Mouse (Mus musculus): ENCODE measurements around the gene Coq9. TPM values are rescaled to one million over a fixed set of nuclear protein-coding genes. Genes with fewer than 3 reads are reported as not detected.

The Coq9 gene
- 100 to 1,000 TPM; 392 to 399 TPM for total RNA-seq (2021)
- long read RNA-seq, experiment 1, transcript Coq9-208 (2 exons, 368 nt): minor isoform, 15 of 502 reads
- long read RNA-seq, experiment 1, transcript Coq9-204 (8 exons, 831 nt): minor isoform, 9 of 502 reads
- long read RNA-seq, experiment 1, transcript Coq9-201 (9 exons, 1,789 nt): major isoform, 430 of 502 reads
- long read RNA-seq, experiment 1, partial matches to known transcripts: 28 of 502 reads
- long read RNA-seq, experiment 1, other reads (novel, unspliced or antisense): 20 of 502 reads
- long read RNA-seq, experiment 2, transcript Coq9-201 (9 exons, 1,789 nt): major isoform, 298 of 342 reads
- long read RNA-seq, experiment 2, transcript Coq9-208 (2 exons, 368 nt): minor isoform, 8 of 342 reads
- long read RNA-seq, experiment 2, transcript Coq9-204 (8 exons, 831 nt): minor isoform, 9 of 342 reads
- long read RNA-seq, experiment 2, partial matches to known transcripts: 24 of 342 reads
- long read RNA-seq, experiment 2, other reads (novel, unspliced or antisense): 3 of 342 reads

DNA sequence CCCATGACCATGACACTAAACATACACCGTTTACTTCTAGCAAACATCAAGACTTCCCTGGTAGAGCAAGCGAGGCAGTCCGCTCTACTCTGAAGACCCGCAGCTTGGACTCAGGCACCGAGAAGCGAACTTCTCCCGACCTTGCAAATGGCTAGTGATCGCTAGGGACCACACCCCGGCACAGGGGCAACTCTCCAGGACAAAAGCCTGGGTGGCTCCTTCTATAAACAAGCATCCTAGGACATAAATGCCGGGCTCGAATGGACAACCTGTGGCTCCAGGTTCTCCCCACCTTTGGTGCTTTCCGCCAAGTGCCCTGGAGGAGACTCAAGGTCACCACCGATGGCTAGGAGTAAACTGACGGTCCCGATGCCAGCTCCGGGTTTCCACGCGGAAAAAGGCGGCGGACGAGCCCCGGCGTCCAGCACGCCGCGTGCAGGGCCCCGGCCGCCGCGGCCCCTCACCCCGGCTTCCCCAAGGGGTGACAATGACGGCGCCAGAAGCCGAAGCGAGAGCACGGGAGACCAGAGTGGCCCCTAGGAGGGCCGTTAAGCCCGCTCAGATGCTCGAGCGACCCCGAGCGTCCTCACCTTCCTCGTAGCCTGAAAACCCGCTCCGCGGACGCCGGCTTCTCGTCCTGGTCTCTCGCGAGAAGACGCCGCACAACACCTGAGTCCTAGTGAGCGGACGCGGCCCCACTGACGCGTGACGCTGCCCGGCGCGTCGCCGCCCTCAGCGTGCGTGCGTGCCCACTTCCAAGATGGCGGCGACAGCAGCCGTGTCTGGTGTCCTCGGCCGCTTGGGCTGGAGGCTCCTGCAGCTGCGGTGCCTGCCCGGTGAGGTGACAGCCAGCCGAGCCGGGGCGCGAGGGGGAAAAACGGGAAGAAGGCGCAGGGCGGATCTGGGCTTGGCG is at the start of gene Coq9, which contains the start of gene Ciapin1:
Gene Coq9 (plus strand): TSS at position 660 of the 913 bp plus-strand sequence.
Gene Ciapin1 (minus strand): TSS at position 697 of the 913 bp plus-strand sequence.
- peak; percentile 95 for DNase-seq (ENCODE audit: low spot score)

DNA sequence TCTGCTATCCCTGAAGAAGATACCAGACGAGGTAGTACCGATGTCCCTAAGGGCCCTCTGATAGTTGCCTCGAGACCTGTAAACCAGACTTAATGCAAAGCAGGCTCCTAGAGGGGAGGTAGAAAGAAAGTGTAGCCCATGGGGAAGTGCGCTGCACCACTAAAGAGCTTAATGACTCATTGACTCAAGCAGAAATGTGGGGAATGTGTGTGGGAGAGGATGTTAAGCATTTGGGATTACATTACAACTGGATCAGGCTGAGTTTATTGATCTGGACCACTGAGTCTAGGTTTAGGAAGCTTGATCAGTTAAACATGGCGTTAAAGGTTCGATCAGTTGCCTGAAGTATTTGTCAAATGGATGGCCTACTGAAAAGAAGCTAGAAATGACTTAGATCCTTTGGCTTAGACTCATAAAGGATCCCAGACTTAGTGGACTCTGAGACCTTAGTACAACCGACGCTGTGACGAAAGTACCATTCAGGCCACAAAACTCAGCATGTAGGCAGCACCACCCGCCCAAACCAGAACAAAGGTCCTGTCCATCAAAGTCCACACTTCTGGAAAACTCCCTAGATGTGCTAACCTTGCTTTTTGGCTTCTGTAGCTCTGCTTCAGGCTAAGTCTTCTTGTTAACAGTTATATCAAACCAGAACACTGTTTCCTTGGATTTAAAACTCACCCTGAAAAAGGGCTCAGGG is 48.7 kb upstream of the Coq9 start:
- no peak for DNase-seq (ENCODE audit: low spot score)

DNA sequence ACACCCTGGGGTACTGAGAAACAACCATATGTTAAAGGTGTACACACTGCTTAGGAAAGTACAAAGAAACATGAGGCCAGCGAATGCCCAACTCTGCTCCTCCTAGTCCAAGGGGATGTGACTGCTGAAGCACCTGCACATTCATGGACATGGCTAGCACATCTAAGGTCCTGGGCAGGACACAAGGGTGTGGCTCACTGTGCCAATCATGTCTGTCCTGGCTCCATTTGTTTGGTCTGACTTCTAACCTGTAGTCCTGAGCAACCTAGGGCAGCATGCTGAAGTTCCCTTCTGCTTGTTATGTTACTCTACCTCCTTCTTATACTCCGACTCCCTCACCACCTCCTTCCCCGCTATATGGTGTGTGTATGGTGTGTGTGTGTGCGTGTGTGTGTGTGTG is 43.8 kb upstream of the Coq9 start:
- no peak for DNase-seq (ENCODE audit: low spot score)

DNA sequence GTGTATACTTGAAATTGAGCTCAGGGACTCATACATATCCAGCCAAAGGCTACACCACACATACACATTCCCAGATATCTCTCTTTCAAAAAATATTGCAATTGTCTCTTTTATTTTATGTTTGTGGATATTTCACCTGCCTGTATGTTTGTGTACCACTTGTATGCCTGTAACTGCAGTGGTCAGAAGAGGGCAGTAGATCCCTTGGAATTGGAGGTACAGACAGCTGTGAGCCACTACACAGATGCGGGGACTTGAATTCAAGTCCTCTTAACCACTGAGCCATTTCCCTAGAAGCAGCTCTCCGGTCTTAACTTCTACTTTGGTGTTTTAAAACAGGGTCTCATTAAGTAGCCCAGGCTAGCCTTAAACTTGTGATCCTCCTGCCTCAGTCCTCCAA is 43.3 kb upstream of the Coq9 start:
- no peak for DNase-seq (ENCODE audit: low spot score)

DNA sequence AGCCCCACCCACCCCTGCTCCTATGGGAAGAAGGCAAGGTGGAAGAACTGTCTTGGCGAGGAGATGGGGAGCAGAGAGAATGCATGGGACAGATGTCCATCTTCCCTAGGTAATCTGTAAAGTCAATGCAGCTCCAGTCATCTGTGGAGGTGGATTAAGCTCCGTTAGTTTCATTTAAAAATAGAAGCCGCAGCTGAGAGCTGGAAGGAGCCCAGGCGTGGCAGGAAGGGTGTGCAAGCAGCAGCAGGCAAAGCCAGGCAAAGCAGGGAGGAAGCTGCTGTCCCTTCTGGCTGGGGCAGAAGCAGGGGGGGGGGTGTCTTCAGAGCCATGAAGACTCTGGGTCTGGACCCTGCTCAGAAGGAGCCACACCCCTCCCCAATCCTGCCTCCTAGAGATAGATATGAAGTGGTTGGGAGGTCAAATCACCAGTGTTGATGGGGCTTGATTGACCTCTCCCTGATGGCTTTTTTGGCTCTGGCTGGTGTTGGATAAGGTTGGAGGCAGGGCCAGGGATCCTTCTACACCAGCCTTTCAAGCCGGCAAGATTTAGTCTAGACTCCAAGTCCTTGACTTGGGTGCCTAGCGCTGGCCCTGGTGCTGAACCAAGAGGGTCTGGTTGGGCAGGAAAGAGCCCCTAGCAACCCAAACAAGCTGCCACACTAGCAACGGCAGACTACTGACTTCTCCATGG is 37.7 kb upstream of the Coq9 start:
- DNase-seq (ENCODE audit: low spot score): no peak

DNA sequence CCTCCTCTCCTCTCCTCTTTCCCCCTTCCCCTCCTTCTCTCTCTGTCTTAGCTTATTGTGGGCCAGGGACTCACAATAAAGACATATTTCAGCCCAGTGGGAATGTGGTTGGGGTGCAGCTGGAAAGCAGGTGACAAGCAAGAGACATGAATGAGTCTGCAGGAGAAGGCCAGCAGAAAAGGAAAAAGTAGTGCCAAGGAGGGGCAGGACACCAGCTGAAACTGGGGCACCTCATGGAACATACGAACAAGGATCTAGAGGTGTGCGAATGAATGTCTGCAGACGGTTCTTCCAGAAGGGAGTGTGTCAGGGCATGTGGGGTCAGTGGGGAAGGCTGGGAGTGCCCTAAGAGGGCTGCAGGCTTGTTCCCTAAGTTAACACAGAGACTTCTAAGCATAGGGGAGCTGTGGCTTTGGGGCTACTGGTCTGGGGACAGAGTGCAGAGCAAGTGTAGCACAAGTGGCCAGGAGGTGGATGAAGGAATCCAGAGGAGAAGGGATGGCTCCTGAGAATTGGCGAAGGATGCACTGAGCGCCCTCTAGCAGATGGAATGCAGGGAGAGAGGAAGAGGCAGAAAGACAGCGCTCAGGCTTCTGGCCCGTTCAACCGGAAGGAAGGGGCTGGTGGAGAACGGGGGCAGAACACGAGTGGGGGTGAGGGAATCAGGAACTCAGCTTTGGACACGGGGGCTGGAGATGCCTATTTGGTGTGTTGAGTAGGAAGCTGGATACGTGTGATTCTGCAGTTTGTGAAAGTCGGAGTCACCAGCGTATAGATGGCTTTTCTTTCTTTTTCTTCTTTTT is 36.6 kb upstream of the Coq9 start:
- peak; percentile 50 for DNase-seq (ENCODE audit: low spot score)

DNA sequence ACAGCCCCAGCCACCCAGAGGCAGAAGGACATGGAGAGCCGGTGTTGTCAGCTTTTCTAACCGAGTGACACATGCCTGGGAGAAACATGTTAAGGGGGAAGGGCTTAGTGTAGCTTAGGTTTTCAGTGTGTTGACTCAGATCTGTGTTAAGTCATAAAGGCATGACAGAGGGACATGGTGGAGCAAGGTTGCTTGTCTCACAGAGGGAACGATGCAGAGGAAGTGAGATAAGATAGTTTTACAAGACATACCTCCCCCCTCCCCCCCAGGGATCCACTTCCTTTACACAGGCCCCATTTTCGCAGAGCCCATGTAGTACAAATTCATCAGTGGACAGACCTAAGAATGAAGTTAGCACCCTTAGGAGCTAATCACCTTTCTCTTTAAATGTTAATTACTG is 35.7 kb upstream of the Coq9 start:
- no peak for DNase-seq (ENCODE audit: low spot score)

DNA sequence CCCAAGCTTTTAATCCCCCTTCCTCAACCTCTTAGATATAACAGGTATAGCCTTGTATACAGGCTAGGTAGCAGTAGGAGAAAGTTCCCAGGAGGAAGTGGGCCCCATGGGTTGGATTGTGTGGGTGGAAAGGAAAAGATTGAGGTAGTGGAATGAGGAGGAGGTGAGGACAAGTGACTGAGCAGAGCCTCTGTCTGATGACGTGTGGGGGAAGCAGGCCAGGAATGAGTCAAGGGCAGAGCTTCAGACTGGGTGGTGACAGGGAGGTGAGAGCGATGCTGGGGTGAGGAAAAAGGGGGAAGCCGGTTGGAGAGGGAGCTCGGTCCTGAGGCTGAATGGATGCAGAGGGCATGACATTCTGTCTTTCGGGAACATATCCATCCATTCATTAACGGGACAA is 34.6 kb upstream of the Coq9 start:
- no peak for DNase-seq (ENCODE audit: low spot score)

DNA sequence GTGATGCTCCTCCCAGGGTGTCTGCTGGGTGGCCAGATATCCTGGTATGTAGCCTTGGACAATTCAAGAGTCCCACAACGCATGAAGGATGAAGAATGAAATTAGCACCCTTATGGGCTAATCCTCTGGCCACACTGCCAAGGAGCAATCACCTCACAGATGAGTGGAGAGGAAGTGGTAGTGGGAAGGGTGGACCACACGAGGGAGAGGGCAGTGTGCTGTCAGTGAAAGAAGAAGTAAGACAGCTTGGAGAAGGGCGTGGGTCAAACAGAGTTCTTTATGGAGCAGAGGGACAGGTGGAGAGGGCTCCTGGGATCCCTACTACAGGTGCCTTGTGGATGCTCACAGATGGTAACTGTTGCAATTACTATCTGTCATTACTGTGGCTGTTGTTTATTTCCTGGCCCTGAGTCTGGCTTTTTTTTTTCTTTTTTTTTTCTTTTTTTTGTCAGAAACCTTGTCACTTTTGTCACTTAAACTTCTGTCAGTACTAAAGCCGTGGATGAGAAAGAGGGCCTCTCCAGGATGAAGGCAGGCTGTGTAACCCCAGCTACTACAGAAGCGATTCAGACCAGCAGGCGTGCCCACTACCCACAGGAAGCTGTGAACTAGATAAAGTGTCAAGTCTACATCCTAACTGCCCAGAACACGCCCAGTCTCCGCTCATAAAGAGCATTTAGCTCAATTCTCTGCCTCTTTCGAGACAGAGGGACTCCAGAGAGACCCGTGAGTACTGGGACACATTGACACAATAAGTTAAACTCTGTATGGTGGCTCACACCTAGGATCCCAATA is 33.4 kb upstream of the Coq9 start:
- DNase-seq (ENCODE audit: low spot score): no peak

DNA sequence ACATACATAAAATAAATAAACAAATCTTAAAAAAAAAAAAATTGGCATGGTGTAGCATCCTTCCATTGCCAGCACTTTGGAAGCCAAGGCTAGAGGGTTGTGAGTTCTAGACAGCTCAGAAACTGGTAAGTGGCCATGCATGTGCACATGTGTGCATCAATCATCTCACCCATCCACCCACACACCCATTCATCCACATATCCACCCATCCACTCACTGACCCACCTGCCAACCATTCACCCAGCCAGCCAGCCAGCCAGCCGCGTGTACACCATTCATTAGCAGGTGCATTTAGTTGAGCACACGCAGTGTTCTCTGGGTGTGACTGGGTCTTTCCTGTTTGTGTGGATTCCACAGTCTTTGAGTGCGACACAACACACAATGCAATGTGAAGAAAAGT is 32.3 kb upstream of the Coq9 start:
- no peak for DNase-seq (ENCODE audit: low spot score)

DNA sequence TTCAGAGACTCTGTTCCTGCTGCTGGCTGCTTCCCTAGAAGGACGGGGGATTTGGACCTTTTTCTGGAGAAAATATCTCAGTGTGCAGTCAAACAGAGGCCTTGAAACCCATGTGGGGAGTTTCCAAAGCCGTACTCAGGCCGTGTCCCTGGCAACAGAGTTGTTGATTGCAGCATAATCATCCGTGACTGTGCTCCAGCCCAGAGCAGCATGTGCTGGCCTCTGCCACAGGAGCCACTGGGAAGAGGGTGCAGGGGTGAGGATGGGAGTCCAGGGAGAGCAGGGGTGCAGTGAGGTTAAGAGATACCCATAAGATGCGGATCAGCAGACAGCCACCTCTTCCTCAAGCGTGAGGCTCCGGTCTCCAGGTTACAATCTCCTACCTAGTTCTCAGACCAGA is 30.6 kb upstream of the Coq9 start:
- no peak for DNase-seq (ENCODE audit: low spot score)

DNA sequence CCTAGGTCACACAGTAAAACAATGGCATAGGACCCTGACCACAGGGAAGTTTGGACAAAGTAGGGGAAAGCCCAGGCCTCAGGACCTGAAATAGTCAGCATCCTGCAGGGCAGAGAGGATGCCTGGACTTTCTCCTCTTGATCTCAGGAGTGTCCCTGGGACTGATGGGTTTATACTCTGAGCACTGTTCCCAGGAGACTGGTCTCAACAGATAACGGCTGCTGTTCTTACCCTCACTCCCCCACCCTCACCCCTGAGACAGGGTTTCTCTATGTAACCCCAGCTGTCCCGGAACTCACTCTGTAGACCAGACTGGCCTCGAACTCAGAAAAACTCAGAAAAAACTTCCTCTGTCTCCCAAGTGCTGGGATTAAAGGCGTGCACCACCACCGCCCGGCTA is 29.7 kb upstream of the Coq9 start:
- DNase-seq (ENCODE audit: low spot score): no peak

DNA sequence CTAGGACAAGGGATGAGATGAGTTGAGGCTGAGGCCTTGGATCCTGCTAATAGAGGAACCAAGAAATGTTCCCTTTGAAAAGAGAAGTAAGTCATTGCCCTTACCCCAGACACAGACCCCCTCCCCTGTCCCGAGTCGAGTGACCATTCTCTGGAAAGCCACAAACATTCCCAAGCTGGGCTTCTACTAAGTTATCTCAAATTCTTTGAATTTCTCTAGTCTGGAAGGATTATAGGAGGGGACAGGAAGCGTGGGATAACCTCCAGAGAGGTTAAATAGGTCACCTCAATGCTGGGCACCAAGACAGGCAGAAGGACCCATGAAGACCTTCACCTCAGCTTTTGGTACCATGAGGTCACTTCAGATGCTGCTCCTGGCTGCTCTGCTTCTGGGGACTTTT is 28.0 kb upstream of the Coq9 start, which contains the start of gene Ccl17:
Gene Ccl17 (plus strand): TSS at position 301 of the 400 bp plus-strand sequence.
- no peak for DNase-seq (ENCODE audit: low spot score)

DNA sequence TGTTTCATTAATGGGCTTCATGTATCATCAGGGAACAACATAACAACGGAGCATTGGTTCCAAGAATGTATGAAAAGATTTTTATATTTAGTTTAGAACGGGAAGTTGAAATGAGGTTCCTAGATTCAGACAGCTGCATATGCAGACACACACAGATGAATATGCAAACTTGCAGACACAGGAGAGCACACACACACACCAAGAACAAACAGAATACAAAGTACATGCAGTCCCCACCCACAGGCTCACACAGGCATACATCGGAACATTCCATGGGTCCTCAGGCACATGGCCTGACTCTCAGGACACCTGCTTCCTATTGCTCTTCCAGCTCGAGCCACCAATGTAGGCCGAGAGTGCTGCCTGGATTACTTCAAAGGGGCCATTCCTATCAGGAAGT is 27.3 kb upstream of the Coq9 start:
- DNase-seq (ENCODE audit: low spot score): no peak

DNA sequence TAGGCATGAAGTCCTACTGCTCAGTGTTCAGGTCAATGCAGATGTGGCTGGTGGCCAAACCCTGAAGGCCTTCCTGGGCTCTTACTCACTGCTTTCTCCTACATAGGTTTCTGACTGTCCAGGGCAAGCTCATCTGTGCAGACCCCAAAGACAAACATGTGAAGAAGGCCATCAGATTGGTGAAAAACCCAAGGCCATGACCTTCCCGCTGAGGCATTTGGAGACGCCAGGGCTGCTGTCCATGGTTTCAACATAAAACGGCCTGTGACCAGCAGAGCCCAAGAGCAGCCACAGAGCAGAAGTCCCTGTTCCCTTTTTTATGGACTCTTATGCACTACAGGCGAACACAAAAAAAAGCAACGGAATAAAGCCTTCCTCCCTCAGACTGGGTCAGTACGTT is 26.5 kb upstream of the Coq9 start:
- DNase-seq (ENCODE audit: low spot score): no peak

DNA sequence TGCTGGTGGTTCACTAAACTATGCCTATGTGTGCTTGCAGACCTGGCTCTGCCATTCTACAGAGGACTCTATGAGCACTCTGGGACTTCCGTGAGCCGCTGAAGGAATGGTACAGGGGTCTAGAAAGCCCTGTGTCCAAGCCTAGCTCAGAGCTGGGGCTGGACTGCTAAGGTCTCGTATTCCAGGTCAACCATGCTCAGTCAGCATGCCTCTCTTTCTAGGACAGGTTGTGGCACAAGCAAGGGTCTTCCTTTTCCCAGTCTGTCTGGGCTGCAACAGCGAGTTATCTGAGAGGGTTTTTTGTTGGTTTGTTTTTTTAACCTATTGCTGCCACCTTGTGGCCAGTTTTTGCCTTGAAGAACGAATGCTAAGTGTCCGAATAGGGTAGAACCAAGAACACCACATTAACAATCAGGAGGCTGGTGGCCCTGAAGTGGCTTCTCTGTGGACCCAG is 25.4 kb upstream of the Coq9 start:
- peak; percentile 84 for DNase-seq (ENCODE audit: low spot score)

DNA sequence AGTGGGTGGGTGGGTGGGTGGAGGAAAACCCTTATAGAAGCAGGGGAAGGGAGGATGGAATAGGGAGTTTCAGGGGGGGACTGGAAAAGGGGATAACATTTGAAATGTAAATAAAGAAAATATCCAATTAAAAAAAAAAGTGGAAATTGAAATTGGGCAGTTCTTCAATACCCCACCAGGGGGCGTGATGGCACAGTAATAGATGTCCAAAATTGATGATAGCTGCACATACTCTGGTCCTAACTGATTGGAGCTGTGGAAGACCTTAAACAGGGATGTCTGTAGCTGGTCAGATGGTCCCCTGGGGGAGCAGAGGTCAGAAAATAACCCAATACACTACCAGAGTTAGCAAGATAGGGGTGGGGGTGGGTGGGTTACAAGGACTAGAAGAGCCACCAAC is 23.6 kb upstream of the Coq9 start:
- no peak for DNase-seq (ENCODE audit: low spot score)

DNA sequence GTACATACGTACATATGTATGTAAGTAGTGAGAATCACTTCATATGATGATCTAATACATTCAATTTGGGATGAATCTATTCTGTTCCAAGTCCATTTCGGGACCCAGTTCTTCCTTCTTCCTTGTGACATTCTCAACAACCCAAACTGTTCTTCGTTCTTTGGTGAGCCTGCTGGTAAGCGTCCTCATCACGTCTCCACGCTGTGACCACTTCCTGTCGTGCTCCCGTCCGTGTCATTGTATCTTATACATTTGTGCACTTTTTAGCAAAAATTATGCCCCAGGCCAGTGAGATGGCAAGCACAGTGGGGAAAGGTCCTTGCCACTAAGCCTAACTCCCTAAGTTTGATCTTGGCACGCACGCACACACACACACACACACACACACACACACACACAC is 20.2 kb upstream of the Coq9 start:
- no peak for DNase-seq (ENCODE audit: low spot score)

DNA sequence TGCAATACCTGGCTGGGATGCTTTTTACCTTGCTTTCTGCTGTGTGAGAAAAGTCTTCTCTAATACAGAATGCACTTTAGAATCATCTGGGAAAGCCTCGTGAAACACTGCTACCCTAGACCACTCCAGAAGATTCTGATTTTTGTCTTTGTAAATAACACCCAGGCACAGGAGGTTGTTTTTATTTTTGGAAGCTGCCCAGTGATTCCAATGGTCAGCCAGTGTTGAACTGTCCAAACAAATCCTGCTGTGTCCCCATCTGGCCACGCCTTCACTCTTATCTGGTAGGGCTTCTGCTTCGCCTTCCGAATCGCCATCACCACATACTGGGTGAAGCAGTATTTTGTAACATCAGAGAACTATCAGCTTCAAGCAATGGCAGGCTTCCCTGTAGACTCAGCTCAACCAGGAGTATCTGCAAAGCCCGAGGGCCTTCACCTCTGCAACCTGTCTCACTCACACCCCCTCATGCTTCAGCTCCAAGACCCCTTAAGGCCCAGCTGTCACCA is 18.4 kb upstream of the Coq9 start:
- no peak for DNase-seq (ENCODE audit: low spot score)
